Comparison of ENCODE assay signal across 23 mouse cellular contexts in the genomic region with DNA sequence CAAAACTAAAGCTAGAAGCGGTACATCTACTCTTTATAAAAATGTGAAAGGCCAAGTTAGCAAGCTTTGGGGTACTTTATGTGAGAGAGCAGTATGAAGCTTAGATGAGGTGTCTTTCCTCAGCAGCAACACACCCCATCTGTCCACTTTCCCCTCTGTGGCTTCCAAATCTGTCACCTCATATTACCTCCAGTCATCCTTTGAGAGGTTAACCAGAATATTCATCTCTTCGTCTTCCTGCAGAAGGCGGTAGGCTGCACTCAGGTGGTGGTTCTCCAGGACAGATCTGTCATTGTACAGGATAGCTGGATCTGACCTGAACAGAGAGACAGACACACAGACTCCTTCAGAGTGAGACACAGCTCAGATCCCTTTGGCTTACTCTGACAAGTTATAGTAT.
DNase-seq lines count a peak whose midpoint lies in the region; ATAC-seq lines count a peak whose summit lies in the region.
"Had no signal": no experiment of that assay in that cellular context is flagged by ENCODE, and none has a peak within 500 bp of the region (broad histone marks: within the 10 kb centered on the region; RNA-seq: fewer than 3 reads in every experiment).

No protein-coding gene starts in this region.

- WGBS in forebrain, embryonic 16.5 days = 95% methylated on average over 3 of the region's 3 CpGs

- intact Hi-C loops in gastrocnemius, postnatal 14 days (cut with DNase I; ENCODE audit: low total_unique reads) = no loop called here
- intact Hi-C loops in left cerebral cortex, postnatal 14 days (cut with DNase I) = no loop called here

- no peak overlapping the region for H3K4me3 ChIP-seq in forebrain, embryonic 16.5 days (replicated peaks; ENCODE audit: low read length)
- H3K4me3 ChIP-seq: embryonic facial prominence, embryonic 10.5 days; forebrain, embryonic 10.5 days; heart, adult 2 months; heart, embryonic 12.5 days; hindbrain, embryonic 10.5 days had no signal

- no peaks in the 10 kb centered on the region for H3K36me3 ChIP-seq in forebrain, embryonic 16.5 days (ENCODE audit: control insufficient read depth, insufficient read depth)
- H3K36me3 ChIP-seq: embryonic facial prominence, embryonic 10.5 days; forebrain, embryonic 10.5 days; heart, embryonic 12.5 days; hindbrain, embryonic 10.5 days had no signal

- no peak overlapping the region for H3K27ac ChIP-seq in forebrain, embryonic 16.5 days (ENCODE audit: low read length)
- H3K27ac ChIP-seq: embryonic facial prominence, embryonic 10.5 days; forebrain, embryonic 10.5 days; heart, adult 2 months; hindbrain, embryonic 10.5 days; hindbrain, embryonic 14.5 days had no signal

- DNase-seq in brain, adult 2 months (ENCODE audit: low read depth, low spot score) = peak; percentile 85
- DNase-seq in cerebellum, adult 11 months = peak; percentile 41
- DNase-seq in cerebellum, adult 8-10 months = peak; percentile 44
- peak; percentile 35 to 47 for DNase-seq in cerebellum, postnatal 14 days
- no peak for DNase-seq in gastrocnemius, postnatal 14 days
- no peak for DNase-seq in left cerebral cortex, postnatal 14 days (ENCODE audit: low spot score in 2 of 2)
- DNase-seq: adrenal gland, adult 2 months; adrenal gland, postnatal 36 days; gastrocnemius, postnatal 10 days; heart, adult 2 months; kidney, adult 8-10 months had no signal

- no peaks in the 10 kb centered on the region for H3K27me3 ChIP-seq in forebrain, embryonic 16.5 days (replicated peaks; ENCODE audit: control insufficient read depth, insufficient read depth, low read length)
- H3K27me3 ChIP-seq: CH12.LX; heart, embryonic 12.5 days had no signal

- no peak for ATAC-seq in forebrain, embryonic 16.5 days
- ATAC-seq: activated CD4-positive, CD25-positive, alpha-beta regulatory T cell, adult 4 months; forebrain, embryonic 14.5 days; inflammation-experienced regulatory T-cells, adult 6 months; intestine, postnatal 0 days; Patski had no signal

- H3K9me3 ChIP-seq in forebrain, embryonic 16.5 days (ENCODE audit: control insufficient read depth, low read length) = no peaks in the 10 kb centered on the region
- H3K9me3 ChIP-seq: embryonic facial prominence, embryonic 10.5 days; forebrain, embryonic 10.5 days; hindbrain, embryonic 10.5 days had no signal

- H3K9ac ChIP-seq in forebrain, embryonic 16.5 days (replicated peaks; ENCODE audit: low read depth, low read length) = no peak overlapping the region
- H3K9ac ChIP-seq: heart, embryonic 12.5 days; hindbrain, embryonic 14.5 days had no signal

- no peaks in the 10 kb centered on the region for H3K4me1 ChIP-seq in forebrain, embryonic 16.5 days (replicated peaks; ENCODE audit: control insufficient read depth, insufficient read depth, low read length)
- H3K4me1 ChIP-seq: embryonic facial prominence, embryonic 10.5 days; forebrain, embryonic 10.5 days; hindbrain, embryonic 10.5 days had no signal

- H3K4me2 ChIP-seq in forebrain, embryonic 16.5 days (ENCODE audit: low read length) = no peak overlapping the region
- H3K4me2 ChIP-seq: heart, embryonic 12.5 days; hindbrain, embryonic 14.5 days had no signal

Comparison
In these comparisons a context has a peak if more than half of its experiments do, and no peak if none do; other contexts are left out.
1. DNase-seq: peak in brain, adult 2 months (single experiment), cerebellum, adult 11 months (single experiment), cerebellum, adult 8-10 months (single experiment) and cerebellum, postnatal 14 days (2 of 2); none in gastrocnemius, postnatal 14 days (single experiment) and left cerebral cortex, postnatal 14 days (0 of 2).